Mouse (Mus musculus): ENCODE measurements around the gene Sept5. TPM values are rescaled to one million over a fixed set of nuclear protein-coding genes. Genes with fewer than 3 reads are reported as not detected.
A peak's percentile ranks its signal among the peaks of the same experiment; 100 is the strongest.

Sept5 gene
- polyA plus RNA-seq, 1 experiment from 2014 or later, result 3.2 TPM

DNA sequence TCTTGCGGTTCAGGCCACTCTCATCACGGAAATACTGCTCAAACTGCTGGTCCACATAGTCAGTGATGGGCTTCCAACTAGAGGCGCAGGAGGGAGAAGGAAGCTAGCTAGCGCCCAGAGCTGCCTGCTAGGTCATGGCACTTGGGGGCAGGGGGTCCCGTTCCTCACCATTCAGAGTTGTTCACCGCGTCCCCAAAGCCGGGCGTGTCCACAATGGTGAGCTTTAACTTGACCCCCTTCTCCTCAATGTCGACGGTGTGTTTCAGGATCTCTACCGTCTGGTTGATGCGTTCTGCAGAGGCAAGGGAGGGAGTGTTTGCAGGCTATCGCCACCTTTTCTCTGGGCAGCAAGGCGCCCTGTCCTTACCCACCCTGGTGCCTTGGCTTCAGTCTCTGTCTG is 5.1 kb downstream of the Sept5 start:
- no peaks in the 10 kb centered on the region; the same call in 1 of the 2 replicates for H3K36me3 ChIP-seq (replicated peaks; ENCODE audit: insufficient read depth, low read length)
- no peak overlapping the region for H3K4me3 ChIP-seq (ENCODE audit: low read depth, low read length)
- 32% methylated on average over 15 of the region's 15 CpGs for WGBS (ENCODE audit: insufficient replicate concordance)
- H3K4me1 ChIP-seq (ENCODE audit: insufficient read depth), result peaks cover 14% of the 10 kb centered on the region
- peaks cover 90% of the 10 kb centered on the region for H3K27me3 ChIP-seq (ENCODE audit: insufficient read depth, low read length)
- DNase-seq, result no peak
- TF ChIP-seq CTCF (IDR thresholded peaks at IDR 0.05; ENCODE audit: low read depth), result no peak
- TF ChIP-seq EP300 (IDR thresholded peaks at IDR 0.05; ENCODE audit: low read depth), result no peak
- H3K27ac ChIP-seq (ENCODE audit: low read depth), result no peak overlapping the region
- no peak overlapping the region for H3K9ac ChIP-seq (replicated peaks)
- H3K4me2 ChIP-seq (ENCODE audit: low read depth, low read length), result no peak overlapping the region
- no peak for ATAC-seq
- H3K9me3 ChIP-seq (ENCODE audit: low read length), result no peaks in the 10 kb centered on the region

DNA sequence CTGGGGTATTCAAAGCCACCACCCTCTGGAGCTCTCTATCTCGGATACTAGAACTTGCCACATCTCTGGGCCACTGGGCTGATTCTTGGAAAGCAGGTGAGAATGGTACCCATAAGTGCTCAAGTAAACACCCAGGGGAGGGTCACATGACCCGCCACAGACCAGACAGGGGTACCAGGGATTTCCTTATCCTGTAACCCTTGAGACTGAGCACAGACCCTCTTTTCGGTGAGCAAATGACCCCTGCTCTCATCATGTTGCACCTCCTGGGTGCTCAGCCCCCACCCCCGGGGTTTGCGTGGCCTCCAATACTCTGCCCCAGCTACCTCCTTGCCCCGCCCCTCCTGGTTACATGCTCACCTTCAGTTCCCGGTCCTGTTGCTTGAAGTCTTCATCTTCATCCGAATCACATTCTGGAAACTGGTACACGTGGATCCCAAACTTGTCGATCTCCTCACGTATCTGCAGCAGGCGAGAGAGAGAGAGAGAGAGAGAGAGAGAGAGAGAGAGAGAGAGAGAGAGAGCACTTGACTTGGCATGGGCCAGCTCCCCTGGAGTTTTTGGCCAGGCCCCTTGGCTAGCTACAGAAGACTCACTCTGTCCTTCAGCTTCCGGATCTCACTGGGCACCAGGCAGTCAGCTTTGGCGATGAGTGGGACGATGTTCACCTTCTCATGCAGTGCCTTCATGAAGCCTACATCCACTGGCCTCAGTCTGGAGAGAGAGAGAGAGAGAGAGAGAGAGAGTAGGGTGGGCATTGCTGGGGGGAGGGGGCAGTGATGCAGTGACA is 5.8 kb downstream of the Sept5 start:
- Histone ChIP-seq H3K9me3 (ENCODE audit: low read length) (no peaks in the 10 kb centered on the region), H3K9ac (replicated peaks) (no peak overlapping the region), H3K36me3 (replicated peaks; ENCODE audit: insufficient read depth, low read length) (no peaks in the 10 kb centered on the region; the same call in 1 of the 2 replicates), H3K4me2 (ENCODE audit: low read depth, low read length) (no peak overlapping the region), H3K27me3 (ENCODE audit: insufficient read depth, low read length) (peaks cover 95% of the 10 kb centered on the region), H3K4me3 (ENCODE audit: low read depth, low read length) (no peak overlapping the region), H3K4me1 (ENCODE audit: insufficient read depth) (peaks cover 11% of the 10 kb centered on the region), H3K27ac (ENCODE audit: low read depth) (no peak overlapping the region)
- DNase-seq (no peak), ATAC-seq (no peak)
- TF ChIP-seq EP300 (IDR thresholded peaks at IDR 0.05; ENCODE audit: low read depth) (no peak), CTCF (IDR thresholded peaks at IDR 0.05; ENCODE audit: low read depth) (no peak)
- 45% methylated on average over 15 of the region's 15 CpGs for WGBS (ENCODE audit: insufficient replicate concordance)

DNA sequence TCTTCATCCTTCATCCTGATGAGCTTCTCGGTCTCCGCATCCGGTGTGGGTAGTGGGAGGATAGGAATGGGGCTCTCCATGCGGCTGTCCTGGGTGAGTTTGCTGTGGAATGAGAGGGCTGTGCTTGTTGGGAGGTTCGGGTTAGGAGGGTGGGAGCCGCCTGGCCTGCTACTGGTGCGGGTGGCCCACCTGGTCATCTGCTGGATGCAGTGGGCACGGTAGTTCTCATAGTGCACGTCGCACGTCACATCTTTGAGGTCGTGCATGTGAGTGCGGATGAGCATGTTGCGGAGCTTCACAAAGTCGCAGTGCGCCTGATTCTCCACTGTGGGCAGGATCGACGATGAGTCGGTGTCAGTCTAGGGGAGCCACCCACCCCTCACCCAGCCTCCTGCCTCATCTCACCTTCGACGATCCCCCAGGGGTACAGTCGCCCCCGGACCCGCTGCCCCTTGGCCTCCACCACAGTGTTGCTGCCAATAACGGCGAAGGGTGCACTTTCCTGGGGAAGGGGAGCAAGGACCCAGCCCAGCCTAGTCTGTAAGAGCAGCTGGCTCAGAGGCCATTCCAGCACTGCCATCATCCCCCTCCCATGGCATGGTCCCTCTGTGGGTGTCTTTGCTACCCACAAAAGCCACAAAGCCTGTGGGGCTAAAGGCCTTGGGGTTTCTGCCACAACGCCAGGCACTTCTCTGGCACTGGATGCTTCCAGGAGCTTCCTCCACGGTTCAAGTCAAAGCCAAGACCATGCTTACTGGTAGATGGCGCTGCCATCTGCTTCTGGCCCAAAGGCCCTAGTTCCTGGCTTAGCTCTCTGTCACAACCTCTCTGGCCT is 6.6 kb downstream of the Sept5 start:
- DNase-seq (no peak), ATAC-seq (no peak)
- TF ChIP-seq EP300 (IDR thresholded peaks at IDR 0.05; ENCODE audit: low read depth), result no peak
- no peak; the same call in 1 of the 2 replicates for TF ChIP-seq CTCF (IDR thresholded peaks at IDR 0.05; ENCODE audit: low read depth)
- peaks cover 9% of the 10 kb centered on the region for H3K4me1 ChIP-seq (ENCODE audit: insufficient read depth)
- H3K36me3 ChIP-seq (replicated peaks; ENCODE audit: insufficient read depth, low read length), result no peaks in the 10 kb centered on the region; the same call in 1 of the 2 replicates
- H3K4me3 ChIP-seq (ENCODE audit: low read depth, low read length), result no peak overlapping the region
- WGBS (ENCODE audit: insufficient replicate concordance), result 36% methylated on average over 29 of the region's 29 CpGs
- peaks cover 96% of the 10 kb centered on the region for H3K27me3 ChIP-seq (ENCODE audit: insufficient read depth, low read length)
- no peak overlapping the region for H3K9ac ChIP-seq (replicated peaks)
- H3K27ac ChIP-seq (ENCODE audit: low read depth), result no peak overlapping the region
- no peak overlapping the region for H3K4me2 ChIP-seq (ENCODE audit: low read depth, low read length)
- no peaks in the 10 kb centered on the region for H3K9me3 ChIP-seq (ENCODE audit: low read length)

DNA sequence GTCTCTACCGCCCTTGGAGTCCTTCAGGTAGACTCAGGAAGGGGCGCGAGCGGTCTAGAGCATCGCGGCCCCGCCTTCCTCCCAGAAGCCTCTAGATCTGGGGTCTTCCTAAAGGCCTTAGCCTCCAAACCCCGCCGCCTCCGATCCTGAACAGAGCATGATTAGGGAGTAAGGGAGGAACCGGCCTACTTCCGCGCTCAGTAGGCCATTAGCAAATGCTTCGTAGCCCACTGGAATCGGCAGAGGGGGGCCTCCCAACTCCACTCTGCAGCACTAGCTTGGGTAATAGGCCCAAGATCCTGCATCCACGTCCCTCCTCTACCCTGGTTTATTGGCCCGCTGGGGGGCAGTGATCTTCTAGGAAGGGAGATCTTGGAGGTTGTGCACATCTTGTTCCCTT is 7.7 kb downstream of the Sept5 start, which contains the start of gene Gp1bb:
Gene Gp1bb, minus strand, starts transcription at position 385 of the 400 bp plus-strand sequence.
- DNase-seq (no peak), ATAC-seq (no peak)
- peak within 1 kb of the TSS; percentile 40; the same call in 1 of the 2 replicates for H3K4me3 ChIP-seq (ENCODE audit: low read depth, low read length)
- H3K9me3 ChIP-seq (ENCODE audit: low read length), result no peaks in the 10 kb centered on the region
- H3K36me3 ChIP-seq (replicated peaks; ENCODE audit: insufficient read depth, low read length), result no peaks in the 10 kb centered on the region; the same call in 1 of the 2 replicates
- WGBS (ENCODE audit: insufficient replicate concordance), result 7% methylated on average over 17 of the region's 17 CpGs
- H3K27me3 ChIP-seq (ENCODE audit: insufficient read depth, low read length), result peaks cover 88% of the 10 kb centered on the region
- TF ChIP-seq CTCF (IDR thresholded peaks at IDR 0.05; ENCODE audit: low read depth) (no peak), EP300 (IDR thresholded peaks at IDR 0.05; ENCODE audit: low read depth) (no peak)
- peak within 1 kb of the TSS; percentile 67 for H3K4me2 ChIP-seq (ENCODE audit: low read depth, low read length)
- H3K27ac ChIP-seq (ENCODE audit: low read depth), result no peak within 1 kb of the TSS
- H3K4me1 ChIP-seq (ENCODE audit: insufficient read depth), result peaks cover 13% of the 10 kb centered on the region
- no peak within 1 kb of the TSS for H3K9ac ChIP-seq (replicated peaks)

DNA sequence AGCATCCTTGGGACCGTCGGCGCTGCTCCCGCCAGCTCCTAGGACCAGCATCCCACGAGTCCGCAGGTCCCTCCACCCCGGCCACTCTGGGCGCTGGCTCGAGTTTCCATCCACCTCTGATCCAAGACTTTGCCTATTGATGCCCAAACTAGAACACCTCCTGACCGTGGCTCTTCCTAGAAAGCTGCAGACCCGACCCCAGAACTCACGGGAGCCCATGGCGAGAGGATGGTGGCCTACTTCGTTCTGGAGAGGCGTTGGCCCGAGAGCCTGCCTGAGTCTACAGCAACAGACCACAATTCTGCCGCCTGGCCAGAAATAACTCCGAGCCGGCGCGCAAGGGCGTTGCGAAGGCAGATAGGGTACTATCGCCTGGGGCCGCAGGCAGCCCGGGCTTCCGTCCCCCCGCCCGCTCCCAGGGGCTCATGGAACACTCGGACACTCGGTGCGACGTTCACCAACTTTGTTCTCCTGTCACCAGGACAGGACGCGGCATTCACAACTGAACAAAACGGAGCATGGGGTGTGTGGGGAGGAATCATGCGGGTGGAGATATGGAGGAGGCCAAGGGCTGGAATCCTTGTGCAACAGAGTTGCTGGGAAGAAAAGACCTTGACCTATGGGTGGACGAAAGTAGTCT is 8.3 kb downstream of the Sept5 start:
- TF ChIP-seq EP300 (IDR thresholded peaks at IDR 0.05; ENCODE audit: low read depth) (no peak), CTCF (IDR thresholded peaks at IDR 0.05; ENCODE audit: low read depth) (no peak)

More for the DNA sequence above, 8.3 kb downstream of the Sept5 start:
- H3K4me1 ChIP-seq (ENCODE audit: insufficient read depth), result peaks cover 13% of the 10 kb centered on the region
- H3K4me3 ChIP-seq (ENCODE audit: low read depth, low read length), result peak overlapping the region; percentile 40
- DNase-seq (no peak), ATAC-seq (no peak)
- peaks cover 91% of the 10 kb centered on the region for H3K27me3 ChIP-seq (ENCODE audit: insufficient read depth, low read length)
- peak overlapping the region; percentile 67 for H3K4me2 ChIP-seq (ENCODE audit: low read depth, low read length)
- no peaks in the 10 kb centered on the region; the same call in 1 of the 2 replicates for H3K36me3 ChIP-seq (replicated peaks; ENCODE audit: insufficient read depth, low read length)
- WGBS (ENCODE audit: insufficient replicate concordance), result 3% methylated on average over 38 of the region's 38 CpGs
- H3K9me3 ChIP-seq (ENCODE audit: low read length), result no peaks in the 10 kb centered on the region
- no peak overlapping the region for H3K9ac ChIP-seq (replicated peaks)
- no peak overlapping the region for H3K27ac ChIP-seq (ENCODE audit: low read depth)
